Mouse (Mus musculus) MEL (cell line): ENCODE measurements at regions not wholly inside any gene's neighbourhood (a gene's known extent, or its start where the extent isn't known, plus 50 kb on each side); places are given as distances from the start of the nearest gene placed in this dataset.

Experiments used
- DNase-seq: peaks from one replicate; pipeline ENCODE4 v3.0.0; 2011; ENCODE audit warnings: low read depth, low spot score
- H3K27ac ChIP-seq: 2 replicates; pipeline ENCODE4 v1.5.1; 2012; ENCODE audit warnings: low read depth, mild to moderate bottlenecking, control low read depth, low read length, moderate library complexity; ENCODE audit not compliant: control insufficient read depth
- H3K27me3 ChIP-seq, 2 experiments: fragments of 150-350 bp in 1 of 2; sonication (generic) in 1 of 2; 2 replicates each; pipeline ENCODE4 v1.6.1; 2012; ENCODE audit warnings: low read length in 2 of 2, mild to moderate bottlenecking in 2 of 2, improper control_type of control experiment in 1 of 2, moderate library complexity in 1 of 2; ENCODE audit not compliant: insufficient read depth in 2 of 2, control insufficient read depth in 1 of 2
- H3K36me3 ChIP-seq, 2 experiments: 2 replicates each; pipeline ENCODE4 v1.6.1; 2012 to 2014; ENCODE audit warnings: low read length in 2 of 2, improper control_type of control experiment in 1 of 2, inconsistent platforms in 1 of 2, mild to moderate bottlenecking in 1 of 2; ENCODE audit not compliant: insufficient read depth in 2 of 2, control insufficient read depth in 1 of 2
- H3K4me1 ChIP-seq, 2 experiments: fragments of 150-350 bp in 1 of 2; sonication (generic) in 1 of 2; 2 replicates each; pipeline ENCODE4 v1.6.1; 2012; ENCODE audit warnings: low read length in 2 of 2, improper control_type of control experiment in 1 of 2, mild to moderate bottlenecking in 1 of 2; ENCODE audit not compliant: insufficient read depth in 2 of 2, control insufficient read depth in 1 of 2
- H3K4me3 ChIP-seq, 2 experiments: fragments of 150-350 bp in 1 of 2; sonication (generic) in 1 of 2; 2 replicates each; pipeline ENCODE4 v1.5.1; 2012; ENCODE audit warnings: low read depth in 2 of 2, low read length in 2 of 2, mild to moderate bottlenecking in 2 of 2, moderate library complexity in 2 of 2, control low read depth in 1 of 2, improper control_type of control experiment in 1 of 2; ENCODE audit not compliant: control insufficient read depth in 1 of 2, insufficient read depth in 1 of 2
- H3K79me2 ChIP-seq: 2 replicates; pipeline ENCODE4 v1.6.1; 2012; ENCODE audit warnings: mild to moderate bottlenecking, low read length, moderate library complexity; ENCODE audit not compliant: control insufficient read depth, poor library complexity, insufficient read depth
- H3K9ac ChIP-seq: 2 replicates; pipeline ENCODE4 v1.6.1; 2012; ENCODE audit warnings: low read depth, mild to moderate bottlenecking, control low read depth, low read length, moderate library complexity; ENCODE audit not compliant: control insufficient read depth, poor library complexity, severe bottlenecking
- H3K9me3 ChIP-seq: fragments of 150-350 bp; sonication (generic); replicated peaks from 2 replicates; pipeline ENCODE4 v1.6.1; 2012; ENCODE audit warnings: mild to moderate bottlenecking, low read length, improper control_type of control experiment, moderate library complexity; ENCODE audit not compliant: insufficient read depth
- CHD1 ChIP-seq: IDR thresholded peaks from 2 replicates; pipeline ENCODE4 v1.6.1; 2012; ENCODE audit warnings: low read depth, mild to moderate bottlenecking, inconsistent platforms, low read length, improper control_type of control experiment
- CTCF ChIP-seq, 3 experiments: IDR thresholded peaks in 2 of 3; conservative IDR thresholded peaks in 1 of 3; 2 replicates each; pipeline ENCODE4 v1.5.1; 2011 to 2012; ENCODE audit warnings: low read length in 3 of 3, low read depth in 2 of 3, mild to moderate bottlenecking in 2 of 3, improper control_type of control experiment in 1 of 3, inconsistent platforms in 1 of 3, mixed read lengths in 1 of 3, moderate library complexity in 1 of 3; ENCODE audit not compliant: control insufficient read depth in 1 of 3, insufficient read depth in 1 of 3, poor library complexity in 1 of 3, severe bottlenecking in 1 of 3
- ELF1 ChIP-seq: IDR thresholded peaks from 2 replicates; pipeline ENCODE4 v1.6.1; 2014; ENCODE audit warnings: low read depth, mild to moderate bottlenecking, inconsistent platforms, low read length, improper control_type of control experiment, moderate library complexity
- EP300 ChIP-seq, 2 experiments: IDR thresholded peaks; 2 replicates each; pipeline ENCODE4 v1.6.1; 2011; ENCODE audit warnings: improper control_type of control experiment in 2 of 2, low read length in 2 of 2, low read depth in 1 of 2, mild to moderate bottlenecking in 1 of 2
- HCFC1 ChIP-seq: IDR thresholded peaks from 2 replicates; pipeline ENCODE4 v1.6.1; 2012; ENCODE audit warnings: low read depth, mild to moderate bottlenecking, inconsistent platforms, low read length, improper control_type of control experiment, moderate library complexity
- JUND ChIP-seq: IDR thresholded peaks from 2 replicates; pipeline ENCODE4 v1.6.1; 2011; ENCODE audit warnings: low read depth, mild to moderate bottlenecking, improper control_type of control experiment, low read length
- MAFK ChIP-seq: IDR thresholded peaks from 2 replicates; pipeline ENCODE4 v1.6.1; 2011; ENCODE audit warnings: low read depth, mild to moderate bottlenecking, low read length, improper control_type of control experiment, borderline replicate concordance
- MAZ ChIP-seq: IDR thresholded peaks from 2 replicates; pipeline ENCODE4 v1.6.1; 2012; ENCODE audit warnings: low read depth, mild to moderate bottlenecking, inconsistent platforms, low read length, improper control_type of control experiment
- MEF2A ChIP-seq: IDR thresholded peaks from 2 replicates; pipeline ENCODE4 v1.6.1; 2014; ENCODE audit warnings: low read depth, mild to moderate bottlenecking, inconsistent platforms, low read length, improper control_type of control experiment; ENCODE audit not compliant: poor library complexity, insufficient replicate concordance, severe bottlenecking; ENCODE audit errors: extremely low read depth
- MYB ChIP-seq: IDR thresholded peaks from 2 replicates; pipeline ENCODE4 v1.6.1; 2011; ENCODE audit warnings: mild to moderate bottlenecking, low read depth, low read length, improper control_type of control experiment
- NRF1 ChIP-seq: IDR thresholded peaks from 2 replicates; pipeline ENCODE4 v1.6.1; 2014; ENCODE audit warnings: low read depth, mild to moderate bottlenecking, inconsistent platforms, low read length, improper control_type of control experiment, moderate library complexity; ENCODE audit not compliant: poor library complexity, insufficient read depth, severe bottlenecking
- POLR2AphosphoS5 ChIP-seq: IDR thresholded peaks from 2 replicates; pipeline ENCODE4 v1.6.1; 2012; ENCODE audit warnings: low read depth, borderline replicate concordance, mild to moderate bottlenecking, inconsistent platforms, low read length, moderate library complexity, mixed read lengths
- RAD21 ChIP-seq: IDR thresholded peaks from 2 replicates; pipeline ENCODE4 v1.6.1; 2011; ENCODE audit warnings: mild to moderate bottlenecking, low read depth, low read length, improper control_type of control experiment
- TBP ChIP-seq: IDR thresholded peaks from 2 replicates; pipeline ENCODE4 v1.8.0; 2011; ENCODE audit warnings: low read depth, low read length, improper control_type of control experiment
- ZNF384 ChIP-seq: IDR thresholded peaks from 2 replicates; pipeline ENCODE4 v1.6.1; 2012; ENCODE audit warnings: low read depth, mild to moderate bottlenecking, inconsistent platforms, low read length, improper control_type of control experiment

DNA sequence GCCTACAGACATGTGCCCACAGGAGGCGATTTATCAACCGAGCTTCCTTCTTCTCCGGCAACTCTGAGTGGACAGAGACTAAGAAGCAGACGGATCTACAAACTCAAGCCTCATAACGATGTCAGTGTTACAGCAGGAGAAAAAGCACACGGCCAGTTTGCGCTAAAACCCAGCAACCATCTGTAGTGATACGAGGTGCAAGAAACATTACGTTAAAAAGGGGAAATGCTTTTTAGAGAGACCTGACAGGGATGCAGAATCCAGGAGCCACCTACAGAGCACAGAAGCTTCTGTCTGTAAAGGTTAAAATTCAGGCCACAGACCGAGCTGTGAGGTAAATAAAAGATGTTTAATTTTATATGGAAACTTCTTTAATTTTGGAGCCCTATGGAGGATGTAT lies 56.5 kb upstream of the Fer start:
- no peak for DNase-seq
- no peak overlapping the region for H3K27ac ChIP-seq
- no peak overlapping the region for H3K4me3 ChIP-seq
- no peaks in the 10 kb centered on the region for H3K4me1 ChIP-seq
- H3K9me3 ChIP-seq: no peaks in the 10 kb centered on the region
- no peaks in the 10 kb centered on the region for H3K79me2 ChIP-seq
- no peaks in the 10 kb centered on the region for H3K27me3 ChIP-seq
- no peak for TF ChIP-seq ZNF384
- no peak for TF ChIP-seq HCFC1
- no peak for TF ChIP-seq MEF2A
- no peak for TF ChIP-seq MYB
- no peak for TF ChIP-seq RAD21
- no peak for TF ChIP-seq EP300 (IDR thresholded peaks at IDR 0.05; ENCODE audit: low read depth in 1 of 2, low read length in 2 of 2)
- TF ChIP-seq TBP: no peak
- no peak for TF ChIP-seq POLR2AphosphoS5
- no peak for TF ChIP-seq MAFK
- no peak overlapping the region for H3K9ac ChIP-seq
- no peaks in the 10 kb centered on the region for H3K36me3 ChIP-seq

DNA sequence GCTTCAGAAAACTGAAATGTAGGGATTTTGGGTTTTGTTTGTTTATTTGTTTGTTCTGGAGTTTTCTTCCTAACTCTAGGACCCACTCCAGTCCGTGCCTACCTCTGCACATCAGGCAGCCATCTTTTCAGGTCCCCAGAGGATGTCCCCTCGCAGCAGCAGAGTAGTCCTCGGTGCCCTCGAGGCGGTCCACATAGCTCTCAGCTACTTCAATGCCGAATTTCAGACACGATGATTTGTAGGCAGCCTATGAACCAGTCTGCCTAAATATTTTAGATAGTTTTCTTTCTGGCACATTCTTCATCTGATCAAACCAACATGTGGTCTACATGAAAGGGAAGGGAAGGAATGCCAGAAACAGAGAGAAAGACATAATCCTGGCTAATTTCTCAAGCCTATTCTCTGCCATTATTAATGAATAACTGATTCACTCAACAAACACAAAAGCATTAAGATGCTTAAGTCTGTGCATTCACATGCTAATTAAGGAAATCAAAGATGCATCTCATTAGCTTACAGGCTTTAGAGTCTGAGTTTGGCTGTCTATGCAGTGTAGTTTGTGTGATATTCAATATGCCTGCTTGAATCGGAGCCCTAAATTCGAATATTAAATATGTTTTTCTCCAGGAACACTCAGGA lies 55.2 kb upstream of the Fer start:
- no peak overlapping the region for H3K9ac ChIP-seq
- H3K27me3 ChIP-seq: no peaks in the 10 kb centered on the region
- no peak overlapping the region for H3K27ac ChIP-seq
- no peaks in the 10 kb centered on the region for H3K79me2 ChIP-seq
- TF ChIP-seq ELF1: no peak
- TF ChIP-seq EP300 (IDR thresholded peaks at IDR 0.05; ENCODE audit: low read depth in 1 of 2, low read length in 2 of 2): no peak
- TF ChIP-seq MYB: no peak
- TF ChIP-seq JUND: no peak
- TF ChIP-seq NRF1: no peak
- TF ChIP-seq MAZ: no peak
- no peak for TF ChIP-seq CHD1
- TF ChIP-seq CTCF (IDR thresholded peaks at IDR 0.05 in 2 of 3, conservative IDR thresholded peaks at IDR 0.05 in 1 of 3; ENCODE audit: control insufficient read depth in 1 of 3, insufficient read depth in 1 of 3, low read depth in 2 of 3, low read length in 3 of 3, poor library complexity in 1 of 3, severe bottlenecking in 1 of 3): no peak
- TF ChIP-seq ZNF384: no peak
- H3K4me1 ChIP-seq: no peaks in the 10 kb centered on the region
- H3K9me3 ChIP-seq: no peaks in the 10 kb centered on the region
- DNase-seq: no peak
- no peak overlapping the region for H3K4me3 ChIP-seq
- H3K36me3 ChIP-seq: no peaks in the 10 kb centered on the region
